Mouse (Mus musculus) retina, adult 2 months (tissue): ENCODE measurements at regions not wholly inside any gene's neighbourhood (a gene's known extent, or its start where the extent isn't known, plus 50 kb on each side); places are given as distances from the start of the nearest gene placed in this dataset.

Source experiments
- DNase-seq: peaks from one replicate; pipeline ENCODE4 v3.0.0-alpha.2; 2012; ENCODE audit warnings: low read depth, low spot score

DNA sequence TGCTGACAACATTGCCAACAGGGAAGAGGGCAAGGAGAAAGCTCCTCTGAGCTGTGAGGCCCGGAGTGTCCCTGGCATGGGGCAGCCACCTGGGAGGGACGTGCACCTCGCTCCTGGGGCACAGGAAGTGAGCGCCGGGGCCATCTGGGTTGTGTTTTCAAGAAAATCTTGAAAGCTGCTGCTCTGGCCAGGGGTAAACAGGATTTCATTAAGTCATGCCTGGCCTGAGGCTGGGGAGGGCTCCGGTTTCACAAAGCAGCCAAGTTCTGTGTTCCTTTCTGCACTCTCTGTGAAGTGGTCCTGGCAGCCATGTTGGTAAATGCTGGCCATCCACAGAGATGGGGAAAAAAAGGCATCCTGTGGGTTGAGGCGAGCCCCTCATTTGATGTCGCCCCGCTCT is 406.8 kb upstream of the Zmiz1 start:
- no peak for DNase-seq

DNA sequence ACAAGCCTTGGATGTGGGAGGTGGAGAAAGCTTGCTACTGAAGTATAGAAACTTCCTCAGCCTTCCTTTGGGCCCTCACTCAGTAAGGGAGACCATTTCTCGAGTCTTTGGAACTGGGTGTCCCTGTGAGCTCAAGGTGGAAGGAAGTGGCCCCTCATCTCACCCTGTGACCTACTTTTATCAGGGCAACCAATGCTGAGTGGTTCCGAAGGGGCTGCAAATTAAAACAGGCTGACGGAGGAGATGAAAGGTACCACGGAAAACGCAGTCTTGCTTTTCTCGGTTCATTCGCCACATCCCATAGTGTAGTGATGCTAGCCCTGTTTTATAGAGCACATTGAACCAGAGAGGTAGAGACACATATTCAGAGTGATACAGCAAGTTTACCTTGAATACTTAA is 399.6 kb upstream of the Zmiz1 start:
- no peak for DNase-seq

DNA sequence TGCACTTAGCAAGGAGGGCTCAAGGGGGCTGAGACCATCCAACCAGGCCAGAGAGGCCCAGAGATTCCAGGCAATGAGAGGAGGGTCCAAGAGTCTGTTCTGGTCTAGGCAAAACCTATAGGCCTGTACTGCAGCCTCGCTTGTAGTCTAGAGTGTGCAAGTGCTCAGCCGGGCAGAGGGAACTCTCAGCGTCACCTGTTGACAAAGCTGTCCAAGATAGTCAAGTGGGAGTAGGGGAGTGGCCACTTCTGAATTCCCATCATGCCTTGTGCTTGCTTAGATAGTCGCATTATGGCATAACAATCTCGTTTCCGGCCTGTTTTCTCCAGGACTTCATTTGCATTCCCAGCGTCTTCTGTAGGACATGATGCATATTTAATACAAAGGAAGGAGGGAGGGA is 398.7 kb upstream of the Zmiz1 start:
- DNase-seq, result no peak

- DNase-seq, result no peak
Observed at GRCm38 (mm10) chr14:25063090-25063489, 395.9 kb upstream of the Zmiz1 start.

- DNase-seq, result no peak
Observed at GRCm38 (mm10) chr14:25064190-25064947, 394.6 kb upstream of the Zmiz1 start.

DNA sequence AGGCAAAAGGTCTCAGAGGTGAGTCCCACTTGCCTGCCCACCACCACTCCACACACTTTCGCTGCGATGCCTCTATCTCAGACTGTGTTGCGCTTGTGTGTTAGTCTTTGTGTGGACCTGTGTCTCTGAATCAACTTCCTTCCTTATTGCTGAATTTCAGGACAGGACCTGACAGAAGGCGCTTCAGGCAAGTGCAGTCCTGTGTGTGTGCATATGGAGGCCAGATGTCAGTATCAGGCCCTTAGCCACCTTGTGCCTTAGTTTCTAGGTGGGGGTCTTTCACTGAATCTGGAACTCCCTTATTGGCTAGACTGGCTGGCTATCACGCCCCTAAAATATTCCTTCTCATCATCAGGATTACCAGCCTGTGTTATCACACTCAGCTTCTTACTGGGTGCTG is 391.6 kb upstream of the Zmiz1 start:
- DNase-seq, result no peak

DNA sequence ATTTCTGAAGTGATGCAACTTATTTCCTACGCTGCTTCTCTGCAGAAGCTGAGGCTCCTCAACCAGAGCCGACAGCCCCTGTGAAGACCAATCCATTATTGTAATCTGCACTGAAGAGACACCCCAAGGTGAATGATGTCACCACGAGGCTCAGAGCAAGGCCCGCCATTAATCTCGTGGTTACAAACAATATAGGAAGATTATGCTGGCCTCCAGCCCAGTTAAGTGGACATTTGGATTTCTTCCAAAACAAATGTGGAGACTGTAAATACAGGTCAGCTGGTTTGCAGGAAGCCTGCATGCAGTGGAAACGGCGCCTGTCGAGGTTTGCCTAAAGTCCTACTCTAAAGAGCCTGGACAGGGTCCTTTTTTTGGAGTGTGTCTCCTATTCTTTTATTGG is 390.6 kb upstream of the Zmiz1 start:
- DNase-seq, result peak; percentile 26

DNA sequence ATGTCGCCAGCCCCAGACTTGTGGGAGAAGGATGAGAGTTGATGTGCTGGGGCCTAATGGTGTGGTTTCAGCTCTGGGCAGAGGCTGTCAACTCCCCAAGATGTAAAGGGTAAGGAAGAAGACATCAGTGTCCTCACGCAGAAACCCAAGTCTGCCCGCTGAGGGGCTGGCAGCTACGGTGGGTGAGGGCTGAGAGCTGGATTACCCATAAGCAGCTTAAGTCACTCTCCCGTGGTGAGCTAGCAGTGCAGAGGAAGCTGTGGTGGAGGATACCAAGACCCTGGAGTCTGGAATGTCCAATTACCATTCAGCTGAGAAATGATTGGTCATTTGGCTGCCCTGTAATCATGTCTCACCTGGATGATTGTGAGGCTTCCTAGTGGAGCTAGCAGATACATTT is 385.8 kb upstream of the Zmiz1 start:
- no peak for DNase-seq

- no peak for DNase-seq
Observed at GRCm38 (mm10) chr14:25074022-25074800, 384.8 kb upstream of the Zmiz1 start.

DNA sequence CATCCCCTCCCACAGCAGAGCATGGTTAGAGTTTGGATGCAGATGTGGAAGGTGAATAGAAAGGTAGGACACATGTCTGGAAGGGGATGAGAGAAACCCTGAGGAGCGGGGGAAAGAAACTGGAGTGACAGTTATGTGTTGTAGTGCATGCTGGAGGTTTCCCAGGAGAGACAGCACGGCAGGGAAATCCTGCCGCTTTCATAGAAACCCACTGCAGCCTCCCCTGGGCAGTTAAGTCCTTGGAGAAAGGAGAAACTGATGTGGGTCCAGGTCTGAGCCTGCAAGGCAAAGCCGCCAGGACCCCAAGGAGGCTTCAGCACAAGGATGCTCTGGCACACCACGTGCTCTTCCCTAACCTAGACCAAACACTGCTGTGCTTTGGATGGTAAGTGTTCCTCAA is 384.1 kb upstream of the Zmiz1 start:
- no peak for DNase-seq

DNA sequence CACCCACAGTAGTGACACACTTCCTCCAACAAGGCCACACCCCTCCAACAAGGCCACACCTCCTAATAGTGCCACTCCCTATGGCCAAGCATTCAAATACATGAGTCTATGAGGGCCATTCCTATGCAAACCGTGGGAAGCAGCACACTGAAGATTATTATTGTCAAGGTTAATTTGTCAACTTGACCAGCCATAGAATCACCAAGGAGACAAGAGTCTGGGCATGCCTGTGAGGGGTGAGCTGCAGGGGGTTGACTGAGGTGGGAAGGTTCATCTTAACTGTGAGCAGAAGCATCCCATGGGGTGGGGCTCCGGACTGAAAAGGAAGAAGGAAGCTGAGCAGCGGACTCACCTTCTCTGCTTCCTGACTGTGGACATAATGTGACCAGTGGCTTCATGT is 378.6 kb upstream of the Zmiz1 start:
- no peak for DNase-seq

GRCm38 (mm10) chr14:25083847-25084246 is 375.1 kb upstream of the Zmiz1 start:
- DNase-seq, result no peak

DNA sequence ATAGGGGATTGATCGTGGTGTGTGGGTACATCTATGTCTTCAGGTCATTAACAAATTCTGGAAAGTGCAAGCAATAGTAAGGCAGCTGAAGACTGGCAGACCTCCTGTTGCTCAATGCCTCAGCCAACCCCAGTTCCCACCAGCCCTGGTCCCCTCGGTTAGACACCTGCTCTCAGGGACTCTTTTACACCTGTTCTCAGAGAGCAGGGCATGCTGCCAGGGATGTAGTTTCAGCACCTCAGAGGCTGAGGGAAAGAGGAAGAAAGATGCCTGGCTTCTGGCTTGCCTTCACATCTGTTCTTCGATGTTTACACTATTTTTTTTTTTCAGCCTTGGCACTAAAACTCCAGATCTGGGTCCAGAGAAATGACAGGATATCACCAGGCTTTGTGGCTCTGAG is 362.2 kb upstream of the Zmiz1 start:
- DNase-seq, result no peak

GRCm38 (mm10) chr14:25105391-25105790 is 353.6 kb upstream of the Zmiz1 start:
- no peak for DNase-seq

DNA sequence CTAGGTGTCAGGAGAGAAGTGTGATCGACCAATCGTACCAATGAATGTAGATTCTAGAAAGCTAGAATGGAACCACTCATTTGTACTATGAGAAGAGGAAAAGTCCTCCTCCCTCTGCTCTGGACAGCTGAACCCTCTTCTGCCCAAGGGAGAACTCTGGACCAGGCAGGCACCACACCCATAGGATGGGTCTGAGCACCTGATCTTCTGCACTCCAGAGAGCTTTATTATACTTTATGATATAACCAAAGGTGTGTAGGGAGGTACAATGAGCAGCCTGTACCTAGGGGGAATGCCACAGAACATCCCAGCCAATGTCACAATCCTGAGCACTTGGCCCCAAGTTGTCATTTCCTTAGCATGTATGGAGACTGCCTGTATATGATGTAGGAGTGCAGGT is 352.5 kb upstream of the Zmiz1 start:
- DNase-seq, result no peak

DNA sequence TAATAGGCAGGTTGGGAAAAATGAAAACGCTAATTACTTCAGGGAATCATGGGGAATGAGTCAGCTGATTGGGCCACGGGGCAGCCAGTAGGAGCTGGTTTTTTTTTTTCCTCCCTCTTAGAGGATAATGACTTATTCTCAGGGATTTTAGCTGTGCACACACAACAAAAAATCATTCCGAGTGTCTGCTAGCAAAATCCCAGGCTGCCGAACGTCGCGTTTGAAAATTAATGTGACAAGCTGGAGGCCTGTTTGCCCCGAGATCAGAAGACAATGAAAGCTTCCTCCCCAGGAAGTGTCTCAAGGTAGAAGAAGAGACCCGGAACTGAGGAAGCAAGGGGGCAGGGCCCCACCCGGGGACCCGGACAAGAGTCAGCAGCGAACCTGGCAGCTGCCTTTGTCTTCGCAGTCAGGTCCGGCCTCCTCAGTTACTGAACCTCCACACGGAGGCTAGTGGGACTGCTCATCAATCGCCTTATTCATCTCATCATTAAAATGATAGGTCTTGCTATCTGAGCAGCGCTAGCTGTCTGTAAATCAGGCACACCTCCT is 350.8 kb upstream of the Zmiz1 start:
- DNase-seq, result no peak

DNA sequence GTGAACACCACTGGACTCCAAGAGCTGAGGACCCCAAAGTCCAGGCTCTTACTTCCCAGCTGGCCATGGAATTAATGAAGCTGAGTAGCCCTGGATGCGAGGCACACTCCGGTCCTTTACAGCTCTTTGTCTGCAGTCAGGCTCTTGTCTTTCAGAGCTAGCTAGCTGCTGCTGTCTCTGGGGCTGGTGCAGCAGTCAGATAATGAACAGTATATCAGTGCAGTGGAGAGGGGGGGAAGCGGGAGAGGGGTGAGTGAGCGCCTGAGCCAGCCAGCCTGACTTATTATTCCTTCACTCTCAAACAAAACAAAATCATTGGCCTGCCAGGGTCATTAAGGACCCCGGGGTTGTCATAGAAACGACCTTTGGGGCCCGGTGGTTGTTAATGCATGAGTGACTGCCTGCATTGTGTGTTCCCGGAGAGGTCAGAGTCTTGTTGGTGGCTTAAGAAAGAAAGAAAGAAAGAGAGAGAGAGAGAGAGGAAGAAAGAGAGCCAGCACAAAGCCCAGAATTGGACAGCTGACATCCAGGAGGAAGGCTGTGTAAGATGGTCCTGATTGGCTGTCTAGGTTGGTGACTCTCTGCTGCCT is 350.2 kb upstream of the Zmiz1 start:
- no peak for DNase-seq

DNA sequence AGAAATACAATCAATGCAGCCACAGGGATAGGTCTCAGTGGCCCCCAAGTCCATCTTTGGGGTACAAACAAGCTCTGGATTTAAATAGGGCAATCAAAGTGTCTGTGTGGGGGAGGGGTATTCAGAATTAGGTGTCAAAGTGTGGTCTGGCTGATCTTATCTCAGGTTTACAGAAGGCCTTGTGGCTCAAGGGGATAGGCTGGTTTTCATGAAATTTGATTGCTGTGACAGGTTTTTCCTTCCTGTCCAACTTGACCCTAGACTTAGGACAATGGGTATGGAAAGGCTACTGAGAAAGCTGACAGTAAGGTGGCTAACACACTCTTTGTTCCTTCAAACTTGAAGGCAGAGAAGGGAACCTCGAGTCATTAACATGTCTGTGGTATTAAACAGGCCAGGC is 349.3 kb upstream of the Zmiz1 start:
- DNase-seq, result no peak

- DNase-seq, result no peak
Observed at GRCm38 (mm10) chr14:25112832-25113231, 346.2 kb upstream of the Zmiz1 start.

GRCm38 (mm10) chr14:25113326-25113725 is 345.7 kb upstream of the Zmiz1 start:
- DNase-seq, result no peak

- DNase-seq, result peak; percentile 39
Observed at GRCm38 (mm10) chr14:25116424-25116823, 342.6 kb upstream of the Zmiz1 start.

- DNase-seq, result no peak
Observed at GRCm38 (mm10) chr14:25119999-25120398, 339.0 kb upstream of the Zmiz1 start.

- DNase-seq, result no peak
Observed at GRCm38 (mm10) chr14:25120506-25120905, 338.5 kb upstream of the Zmiz1 start.
